Mouse (Mus musculus) bone marrow macrophage, adult 2 months (primary cell): ENCODE data around the gene Gabrr3.

Experiments used
- CTCF ChIP-seq: IDR thresholded peaks from 2 replicates; pipeline ENCODE4 v1.5.1; 2012; ENCODE audit warnings: low read depth, mild to moderate bottlenecking, low read length, moderate library complexity
- POLR2A ChIP-seq: IDR thresholded peaks from 2 replicates; pipeline ENCODE4 v1.6.1; 2012; ENCODE audit warnings: mild to moderate bottlenecking, low read depth, low read length, borderline replicate concordance

GRCm38 (mm10) chr16:59427960-59428359 is 20.8 kb downstream of the Gabrr3 start:
- no peak for TF ChIP-seq CTCF
- no peak for TF ChIP-seq POLR2A
